Mouse (Mus musculus) CD4-positive helper T cell, adult 2 months (primary cell): ENCODE data around the gene Gm9507.
"Not testable (repeated sequence)": the region's sequence is repeated elsewhere in the genome, so short reads cannot be mapped to it uniquely, and the experiment has no call there.

ENCODE experiments used
- DNase-seq: peaks from one replicate; pipeline ENCODE4 v3.0.0-alpha.2; 2012; ENCODE audit warnings: low read depth, missing footprints, low spot score

Gene Gm9507

DNA sequence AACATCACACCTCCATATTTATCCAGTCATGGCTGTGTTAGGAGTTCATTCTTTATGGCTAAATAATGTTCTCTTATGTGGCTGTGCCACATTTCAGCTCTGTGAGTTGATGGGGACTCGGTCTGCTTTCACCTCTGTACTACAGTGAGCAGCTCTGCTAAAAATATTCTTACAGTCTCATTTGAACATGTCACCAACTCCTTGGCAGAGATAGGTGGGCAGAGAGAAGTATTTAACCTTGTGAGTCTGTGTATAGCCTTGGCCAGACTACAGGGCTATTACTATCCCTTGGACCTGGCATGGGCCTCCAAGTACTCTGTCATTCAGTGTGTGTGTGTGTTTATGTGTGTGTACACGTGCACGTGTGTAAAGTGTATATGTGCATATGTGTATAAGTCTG lies 39.5 kb downstream of the Gm9507 start:
- DNase-seq: not testable (repeated sequence)

DNA sequence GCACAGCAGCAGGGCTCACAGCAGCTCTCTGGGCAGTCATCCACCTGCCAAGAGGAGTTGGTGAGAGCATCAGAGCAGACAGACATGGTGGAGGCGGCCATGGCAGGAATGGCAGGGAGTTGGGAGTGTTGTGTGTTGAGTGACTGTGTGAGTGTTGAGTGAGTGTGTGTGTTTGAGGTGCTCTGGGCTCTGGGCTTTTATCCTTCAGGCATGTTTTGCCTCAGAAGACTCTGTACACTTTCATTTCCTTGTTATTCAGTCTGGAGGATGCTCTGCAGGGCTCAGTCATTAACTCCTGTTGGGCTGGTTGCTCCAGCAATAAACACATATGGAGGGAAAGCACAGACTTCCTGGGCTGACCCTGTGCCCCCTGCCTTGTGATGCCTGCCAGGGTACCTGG lies 40.4 kb downstream of the Gm9507 start, which contains the start of gene Gm3238:
Gene Gm3238, minus strand, starts transcription at position 101 of the 400 bp plus-strand sequence.
- not testable (repeated sequence) for DNase-seq

DNA sequence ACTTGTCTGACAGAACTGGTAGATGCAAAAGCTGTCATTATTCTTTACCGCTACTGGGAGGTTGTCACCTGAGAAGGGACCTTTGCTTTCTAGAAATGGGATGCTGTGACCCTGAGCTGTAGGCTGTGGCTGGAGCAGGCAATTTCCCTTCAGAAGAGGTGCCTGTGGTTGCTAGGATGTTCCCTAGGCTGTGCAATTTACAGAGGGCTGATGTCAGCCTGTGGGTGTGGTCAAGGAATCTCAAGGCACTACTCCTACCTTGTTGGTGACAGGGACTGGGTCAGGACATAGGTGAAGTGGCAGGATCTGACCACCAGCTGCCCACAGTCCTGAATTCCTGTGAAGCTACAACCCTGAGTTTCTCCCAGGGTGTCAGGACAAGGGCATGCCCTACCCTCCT lies 41.9 kb downstream of the Gm9507 start:
- no peak for DNase-seq
